Mouse (Mus musculus): ENCODE data around the gene Eri2. TPM values are rescaled to one million over a fixed set of nuclear protein-coding genes. Genes with fewer than 3 reads are reported as not detected.

Gene Eri2
- total RNA-seq (2014; fragmentation: Nextera tagmentation) (23.0 and 32.7 TPM in 2 replicates), total RNA-seq (2017) (19.5 and 20.3 TPM in 2 replicates)

- peak; percentile 98 for ATAC-seq (replicated peaks; ENCODE audit: low FRiP score, low TSS enrichment, poor library complexity, severe bottlenecking)
Observed at GRCm38 (mm10) chr7:119793586-119794250, at the start of gene Eri2, which contains the start of gene Rexo5. Eri2 (minus strand) TSS chr7:119794058. Rexo5 (plus strand) TSS chr7:119794006.

- no peak for ATAC-seq (replicated peaks; ENCODE audit: low FRiP score, low TSS enrichment, poor library complexity, severe bottlenecking)
Observed at GRCm38 (mm10) chr7:119841820-119842449, 48.1 kb upstream of the Eri2 start.

- no peak for ATAC-seq (replicated peaks; ENCODE audit: low FRiP score, low TSS enrichment, poor library complexity, severe bottlenecking)
Observed at GRCm38 (mm10) chr7:119835996-119836777, 42.3 kb upstream of the Eri2 start.

- no peak for ATAC-seq (replicated peaks; ENCODE audit: low FRiP score, low TSS enrichment, poor library complexity, severe bottlenecking)
Observed at GRCm38 (mm10) chr7:119835371-119835770, 41.5 kb upstream of the Eri2 start.

GRCm38 (mm10) chr7:119808723-119809122 is 14.9 kb upstream of the Eri2 start:
- ATAC-seq (replicated peaks; ENCODE audit: low FRiP score, low TSS enrichment, poor library complexity, severe bottlenecking): no peak

- ATAC-seq (replicated peaks; ENCODE audit: low FRiP score, low TSS enrichment, poor library complexity, severe bottlenecking): no peak
Observed at GRCm38 (mm10) chr7:119807396-119807795, 13.5 kb upstream of the Eri2 start.

- no peak for ATAC-seq (replicated peaks; ENCODE audit: low FRiP score, low TSS enrichment, poor library complexity, severe bottlenecking)
Observed at GRCm38 (mm10) chr7:119800991-119801390, 7.1 kb upstream of the Eri2 start.

- no peak for ATAC-seq (replicated peaks; ENCODE audit: low FRiP score, low TSS enrichment, poor library complexity, severe bottlenecking)
Observed at GRCm38 (mm10) chr7:119800488-119800887, 6.6 kb upstream of the Eri2 start.

GRCm38 (mm10) chr7:119795311-119795710 is 1.5 kb upstream of the Eri2 start:
- ATAC-seq (replicated peaks; ENCODE audit: low FRiP score, low TSS enrichment, poor library complexity, severe bottlenecking): peak; percentile 69

GRCm38 (mm10) chr7:119794251-119794638 is 387 bp upstream of the Eri2 start:
- peak; percentile 53 for ATAC-seq (replicated peaks; ENCODE audit: low FRiP score, low TSS enrichment, poor library complexity, severe bottlenecking)

GRCm38 (mm10) chr7:119789024-119789423 is 4.8 kb downstream of the Eri2 start:
- no peak for ATAC-seq (replicated peaks; ENCODE audit: low FRiP score, low TSS enrichment, poor library complexity, severe bottlenecking)

- ATAC-seq (replicated peaks; ENCODE audit: low FRiP score, low TSS enrichment, poor library complexity, severe bottlenecking): peak; percentile 99
Observed at GRCm38 (mm10) chr7:119784908-119785307, 8.9 kb downstream of the Eri2 start.

- no peak for ATAC-seq (replicated peaks; ENCODE audit: low FRiP score, low TSS enrichment, poor library complexity, severe bottlenecking)
Observed at GRCm38 (mm10) chr7:119783453-119783852, 10.4 kb downstream of the Eri2 start.

GRCm38 (mm10) chr7:119769895-119770294 is 24.0 kb downstream of the Eri2 start:
- no peak for ATAC-seq (replicated peaks; ENCODE audit: low FRiP score, low TSS enrichment, poor library complexity, severe bottlenecking)

- ATAC-seq (replicated peaks; ENCODE audit: low FRiP score, low TSS enrichment, poor library complexity, severe bottlenecking): no peak
Observed at GRCm38 (mm10) chr7:119766996-119767395, 26.9 kb downstream of the Eri2 start.

- no peak for ATAC-seq (replicated peaks; ENCODE audit: low FRiP score, low TSS enrichment, poor library complexity, severe bottlenecking)
Observed at GRCm38 (mm10) chr7:119764377-119764776, 29.5 kb downstream of the Eri2 start.

GRCm38 (mm10) chr7:119762166-119762697 is 31.6 kb downstream of the Eri2 start:
- ATAC-seq (replicated peaks; ENCODE audit: low FRiP score, low TSS enrichment, poor library complexity, severe bottlenecking): no peak

GRCm38 (mm10) chr7:119760527-119760951 is 33.3 kb downstream of the Eri2 start, which contains the start of gene Acsm3:
Acsm3 (plus strand) TSS chr7:119760923.
- no peak for ATAC-seq (replicated peaks; ENCODE audit: low FRiP score, low TSS enrichment, poor library complexity, severe bottlenecking)

GRCm38 (mm10) chr7:119753696-119754095 is 40.2 kb downstream of the Eri2 start:
- ATAC-seq (replicated peaks; ENCODE audit: low FRiP score, low TSS enrichment, poor library complexity, severe bottlenecking): no peak

GRCm38 (mm10) chr7:119749942-119750341 is 43.9 kb downstream of the Eri2 start:
- no peak for ATAC-seq (replicated peaks; ENCODE audit: low FRiP score, low TSS enrichment, poor library complexity, severe bottlenecking)

All from megakaryocyte-erythroid progenitor cell, adult 5-6 weeks (primary cell).